Mouse (Mus musculus) stomach, embryonic 14.5 days (tissue): Measurements from ENCODE around the gene Rps18. TPM values are rescaled to one million over a fixed set of nuclear protein-coding genes. Genes with fewer than 3 reads are reported as not detected.
"Not testable (repeated sequence)": the region's sequence is repeated elsewhere in the genome, so short reads cannot be mapped to it uniquely, and the experiment has no call there.

Source experiments
- ATAC-seq: fragments of 200-750 bp; cut with Nextera tagmentation; 2 replicates; pipeline ENCODE4 v1.8.0; 2017; ENCODE audit warnings: low read depth, moderate TSS enrichment; ENCODE audit not compliant: insufficient number of reproducible peaks, insufficient read depth, low FRiP score
- H3K27ac ChIP-seq: fragments of 300-500 bp; sonication (generic); 2 replicates; pipeline ENCODE4 v1.5.1; 2014; ENCODE audit warnings: mild to moderate bottlenecking, low read length, moderate library complexity, mixed read lengths
- H3K27me3 ChIP-seq: fragments of 300-500 bp; sonication (generic); 2 replicates; pipeline ENCODE4 v1.6.1; 2014; ENCODE audit warnings: low read length, control low read depth, mixed read lengths; ENCODE audit not compliant: control insufficient read depth, insufficient read depth
- H3K36me3 ChIP-seq: fragments of 300-500 bp; sonication (generic); 2 replicates; pipeline ENCODE4 v1.6.1; 2014; ENCODE audit warnings: mild to moderate bottlenecking, control low read depth, low read length, moderate library complexity, mixed read lengths; ENCODE audit not compliant: control insufficient read depth, insufficient read depth
- H3K4me1 ChIP-seq: fragments of 300-500 bp; sonication (generic); 2 replicates; pipeline ENCODE4 v1.6.1; 2014; ENCODE audit warnings: low read length, control low read depth, mixed read lengths; ENCODE audit not compliant: control insufficient read depth, insufficient read depth
- H3K4me2 ChIP-seq: fragments of 300-500 bp; sonication (generic); replicated peaks from 2 replicates; pipeline ENCODE4 v1.6.1; 2014; ENCODE audit warnings: low read depth, low read length, control low read depth
- H3K4me3 ChIP-seq: fragments of 300-500 bp; sonication (generic); 2 replicates; pipeline ENCODE4 v1.5.1; 2014; ENCODE audit warnings: low read depth, low read length, control low read depth
- H3K9ac ChIP-seq: fragments of 300-500 bp; sonication (generic); replicated peaks from 2 replicates; pipeline ENCODE4 v1.6.1; 2014; ENCODE audit warnings: low read depth, mild to moderate bottlenecking, control low read depth, low read length, moderate library complexity, mixed read lengths
- H3K9me3 ChIP-seq: fragments of 300-500 bp; sonication (generic); 2 replicates; pipeline ENCODE4 v1.6.1; 2016; ENCODE audit warnings: low read depth, low read length, control low read depth; ENCODE audit not compliant: control insufficient read depth
- WGBS: fragments of 180-500 bp; shearing (Covaris S2); extraction: QIAGEN DNeasy Blood & Tissue Kit; methylation state at CpG from one replicate; pipeline ENCODE4 v1.1.7; 2014; 5-methylcytosine and 5-hydroxymethylcytosine counted together
- polyA plus RNA-seq: library from polyadenylated mRNA; unstranded; fragments of >200 nt; fragmentation: Nextera tagmentation; extraction: Ambion mirVana; gene quantifications from 2 replicates; pipeline ENCODE4 v1.2.1, GENCODE M21; 2014

Rps18 gene
- polyA plus RNA-seq, 1 experiment from 2014 or later, result 2,164 TPM

GRCm38 (mm10) chr17:33904835-33905234 is 51.0 kb downstream of the Rps18 start, which contains the start of gene Platr17:
Gene Platr17, plus strand, starts transcription at chr17:33905135.
- not testable (repeated sequence) for H3K27ac ChIP-seq, H3K4me1 ChIP-seq, H3K36me3 ChIP-seq, H3K27me3 ChIP-seq, H3K4me2 ChIP-seq, H3K9me3 ChIP-seq, H3K9ac ChIP-seq, H3K4me3 ChIP-seq, ATAC-seq
- 35% methylated on average over 4 of the region's 4 CpGs for whole genome bisulfite sequencing

GRCm38 (mm10) chr17:33903911-33904651 is 51.7 kb downstream of the Rps18 start:
- H3K27ac ChIP-seq, H3K4me1 ChIP-seq, H3K27me3 ChIP-seq, H3K4me3 ChIP-seq, H3K9me3 ChIP-seq, ATAC-seq, H3K4me2 ChIP-seq, H3K36me3 ChIP-seq, H3K9ac ChIP-seq: not testable (repeated sequence)
- 79% methylated on average over 6 of the region's 6 CpGs for WGBS

DNA sequence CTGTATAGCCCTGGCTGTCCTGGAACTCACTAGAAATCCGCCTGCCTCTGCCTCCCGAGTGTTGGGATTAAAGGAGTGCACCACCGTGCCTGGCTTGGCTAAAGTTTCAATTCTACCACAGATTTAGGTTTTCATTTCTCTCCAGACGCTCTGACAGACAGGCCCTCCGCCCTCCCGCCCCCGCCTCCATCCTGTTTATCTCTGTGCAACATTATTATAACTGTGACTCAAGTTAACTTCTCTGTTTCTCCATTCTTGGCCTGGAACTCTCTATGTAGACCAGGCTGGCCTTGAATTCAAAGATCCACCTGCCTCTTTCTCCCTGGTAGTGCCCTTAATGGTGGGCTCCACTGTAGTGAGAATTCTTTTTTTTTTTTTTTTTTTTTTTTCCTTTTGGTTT is 53.3 kb downstream of the Rps18 start:
- no peak overlapping the region for H3K9ac ChIP-seq
- no peaks in the 10 kb centered on the region for H3K36me3 ChIP-seq
- H3K4me2 ChIP-seq, result no peak overlapping the region
- H3K4me1 ChIP-seq, result no peaks in the 10 kb centered on the region
- no peak overlapping the region for H3K27ac ChIP-seq
- 76% methylated on average over 7 of the region's 7 CpGs for WGBS
- no peak for ATAC-seq
- H3K27me3 ChIP-seq, result no peaks in the 10 kb centered on the region
- no peaks in the 10 kb centered on the region for H3K9me3 ChIP-seq
- no peak overlapping the region for H3K4me3 ChIP-seq

DNA sequence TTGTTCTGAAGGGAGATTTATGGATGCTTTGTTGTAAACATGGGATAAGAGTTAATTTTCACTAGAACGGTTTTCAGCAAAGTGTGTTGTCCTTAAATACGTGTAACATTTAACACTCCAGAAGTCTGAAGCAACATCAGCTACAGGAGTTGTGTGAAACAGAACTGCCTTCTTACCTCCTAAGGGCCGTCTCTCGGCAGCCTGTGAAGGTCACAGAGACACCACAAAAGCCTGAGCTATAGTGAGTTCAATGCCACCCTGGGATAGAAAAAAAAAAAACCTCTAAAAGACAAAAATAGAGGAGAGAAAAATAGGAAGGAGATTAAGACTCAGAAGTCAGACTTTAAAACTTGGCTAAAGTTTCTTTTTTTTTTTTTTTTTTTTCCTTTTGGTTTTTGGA is 53.7 kb downstream of the Rps18 start:
- Histone ChIP-seq H3K27ac (no peak overlapping the region), H3K4me2 (no peak overlapping the region), H3K4me3 (no peak overlapping the region), H3K4me1 (no peaks in the 10 kb centered on the region), H3K9me3 (no peaks in the 10 kb centered on the region), H3K9ac (no peak overlapping the region), H3K36me3 (no peaks in the 10 kb centered on the region), H3K27me3 (no peaks in the 10 kb centered on the region)
- WGBS, result 43% methylated on average over 4 of the region's 4 CpGs
- ATAC-seq, result no peak

Other genes with a start within 250 kb of the Rps18 start
- gene March2, start 237.3 kb downstream of the Rps18 start, polyA plus RNA-seq, result 42.8 and 49.3 TPM in 2 replicates
- gene Rab11b, start 195.5 kb downstream of the Rps18 start, polyA plus RNA-seq, result 255 and 296 TPM in 2 replicates
- gene Angptl4, start 174.2 kb downstream of the Rps18 start, polyA plus RNA-seq, result 22.5 and 25.1 TPM in 2 replicates
- 32.5 and 33.5 TPM in 2 replicates for gene Kank3, start 145.5 kb downstream of the Rps18 start, polyA plus RNA-seq
- gene Rps28, start 131.4 kb downstream of the Rps18 start, polyA plus RNA-seq, result 1,306 and 1,470 TPM in 2 replicates
- 471 and 592 TPM in 2 replicates for gene Ndufa7, start 131.4 kb downstream of the Rps18 start, polyA plus RNA-seq
- 75.6 and 79.6 TPM in 2 replicates for gene Cd320, start 112.9 kb downstream of the Rps18 start, polyA plus RNA-seq
- not detected in 2 replicates for gene Gm7029, start 82.2 kb downstream of the Rps18 start, polyA plus RNA-seq
- 6.8 TPM in 2 replicates for gene Kifc1, start 65.3 kb downstream of the Rps18 start, polyA plus RNA-seq
- gene Platr17, start 50.9 kb downstream of the Rps18 start, polyA plus RNA-seq, result 0.54 and 1.00 TPM in 2 replicates
- 39.2 and 44.6 TPM in 2 replicates for gene Daxx, start 46.6 kb downstream of the Rps18 start, polyA plus RNA-seq
- 45.3 and 47.9 TPM in 2 replicates for gene Tapbp, start 40.1 kb downstream of the Rps18 start, polyA plus RNA-seq
- gene Zbtb22, start 40.1 kb downstream of the Rps18 start, polyA plus RNA-seq, result 9.4 and 10.4 TPM in 2 replicates
- 38.4 and 39.8 TPM in 2 replicates for gene Rgl2, start 26.5 kb downstream of the Rps18 start, polyA plus RNA-seq
- gene Pfdn6, start 15.7 kb downstream of the Rps18 start, polyA plus RNA-seq, result 141 and 152 TPM in 2 replicates
- gene Wdr46, start 15.3 kb downstream of the Rps18 start, polyA plus RNA-seq, result 19.0 and 23.0 TPM in 2 replicates
- 2.8 and 2.9 TPM in 2 replicates for gene B3galt4, start 4.5 kb downstream of the Rps18 start, polyA plus RNA-seq
- 31.5 and 34.8 TPM in 2 replicates for gene Vps52, start 189 bp downstream of the Rps18 start, polyA plus RNA-seq
- gene H2-K1, start 44.3 kb upstream of the Rps18 start, polyA plus RNA-seq, result 38.3 and 38.8 TPM in 2 replicates
- 7.5 and 8.6 TPM in 2 replicates for gene Ring1, start 68.7 kb upstream of the Rps18 start, polyA plus RNA-seq
- 41.7 and 44.9 TPM in 2 replicates for gene H2-Ke6, start 72.1 kb upstream of the Rps18 start, polyA plus RNA-seq
- gene Slc39a7, start 75.7 kb upstream of the Rps18 start, polyA plus RNA-seq, result 81.3 and 91.7 TPM in 2 replicates
- gene Rxrb, start 75.8 kb upstream of the Rps18 start, polyA plus RNA-seq, result 21.7 and 22.4 TPM in 2 replicates
- 0.32 and 1.2 TPM in 2 replicates for gene Col11a2, start 83.4 kb upstream of the Rps18 start, polyA plus RNA-seq
- 0.65 and 1.1 TPM in 2 replicates for gene H2-Oa, start 136.3 kb upstream of the Rps18 start, polyA plus RNA-seq
- 11.9 and 15.1 TPM in 2 replicates for gene H2-DMa, start 163.5 kb upstream of the Rps18 start, polyA plus RNA-seq
- gene Brd2, start 166.6 kb upstream of the Rps18 start, polyA plus RNA-seq, result 150 and 152 TPM in 2 replicates
- gene H2-DMb2, start 187.3 kb upstream of the Rps18 start, polyA plus RNA-seq, result 0.35 and 0.38 TPM in 2 replicates
- 1.4 and 1.6 TPM in 2 replicates for gene H2-DMb1, start 197.1 kb upstream of the Rps18 start, polyA plus RNA-seq
- 5.2 and 7.2 TPM in 2 replicates for gene Tap1, start 231.6 kb upstream of the Rps18 start, polyA plus RNA-seq
- gene Psmb9, start 231.8 kb upstream of the Rps18 start, polyA plus RNA-seq, result 3.4 and 4.4 TPM in 2 replicates
- 5.9 and 8.3 TPM in 2 replicates for gene Psmb8, start 241.7 kb upstream of the Rps18 start, polyA plus RNA-seq
- gene Tap2, start 247.5 kb upstream of the Rps18 start, polyA plus RNA-seq, result 1.6 and 2.4 TPM in 2 replicates